Mouse (Mus musculus) kidney, embryonic 14.5 days (tissue): Measurements from ENCODE around the gene Lrba. TPM values are rescaled to one million over a fixed set of nuclear protein-coding genes. Genes with fewer than 3 reads are reported as not detected.

Source experiments
- ATAC-seq: fragments of 200-750 bp; cut with Nextera tagmentation; 2 replicates; pipeline ENCODE4 v1.8.0; 2017; ENCODE audit warnings: moderate number of reproducible peaks, mild to moderate bottlenecking, moderate TSS enrichment, moderate library complexity; ENCODE audit not compliant: low FRiP score, low TSS enrichment
- H3K27ac ChIP-seq: fragments of 300-500 bp; sonication (generic); 2 replicates; pipeline ENCODE4 v1.5.1; 2014; ENCODE audit warnings: low read depth, mild to moderate bottlenecking, low read length, moderate library complexity, mixed read lengths
- H3K27me3 ChIP-seq: fragments of 300-500 bp; sonication (generic); 2 replicates; pipeline ENCODE4 v1.6.1; 2014; ENCODE audit warnings: mild to moderate bottlenecking, low read length; ENCODE audit not compliant: control insufficient read depth, insufficient read depth
- H3K36me3 ChIP-seq: fragments of 300-500 bp; sonication (generic); 2 replicates; pipeline ENCODE4 v1.6.1; 2014; ENCODE audit warnings: low read length, mixed read lengths; ENCODE audit not compliant: control insufficient read depth, insufficient read depth
- H3K4me1 ChIP-seq: fragments of 300-500 bp; sonication (generic); 2 replicates; pipeline ENCODE4 v1.6.1; 2014; ENCODE audit warnings: low read length, mixed read lengths; ENCODE audit not compliant: control insufficient read depth, insufficient read depth
- H3K4me2 ChIP-seq: fragments of 300-500 bp; sonication (generic); replicated peaks from 2 replicates; pipeline ENCODE4 v1.6.1; 2014; ENCODE audit warnings: low read depth, mild to moderate bottlenecking, low read length
- H3K4me3 ChIP-seq: fragments of 300-500 bp; sonication (generic); 2 replicates; pipeline ENCODE4 v1.5.1; 2014; ENCODE audit warnings: mild to moderate bottlenecking, low read length
- H3K9ac ChIP-seq: fragments of 300-500 bp; sonication (generic); 2 replicates; pipeline ENCODE4 v1.6.1; 2014; ENCODE audit warnings: low read depth, mild to moderate bottlenecking, low read length, moderate library complexity
- H3K9me3 ChIP-seq: fragments of 300-500 bp; sonication (generic); 2 replicates; pipeline ENCODE4 v1.6.1; 2016; ENCODE audit warnings: low read length; ENCODE audit not compliant: control insufficient read depth
- WGBS: fragments of 180-500 bp; shearing (Covaris S2); extraction: QIAGEN DNeasy Blood & Tissue Kit; methylation state at CpG from one replicate; pipeline ENCODE4 v1.1.7; 2014; 5-methylcytosine and 5-hydroxymethylcytosine counted together
- polyA plus RNA-seq: library from polyadenylated mRNA; unstranded; fragments of >200 nt; fragmentation: Nextera tagmentation; extraction: Ambion mirVana; gene quantifications from 2 replicates; pipeline ENCODE4 v1.2.1, GENCODE M21; 2014

The Lrba gene
- polyA plus RNA-seq, 1 experiment from 2014 or later = 13.4 TPM

- H3K27me3 ChIP-seq = no peaks in the 10 kb centered on the region
- H3K27ac ChIP-seq = no peak overlapping the region
- H3K4me1 ChIP-seq = no peaks in the 10 kb centered on the region
- ATAC-seq = no peak
- H3K4me3 ChIP-seq = no peak overlapping the region
- no peaks in the 10 kb centered on the region for H3K9me3 ChIP-seq
- H3K9ac ChIP-seq = no peak overlapping the region
- H3K36me3 ChIP-seq = no peaks in the 10 kb centered on the region
- H3K4me2 ChIP-seq = no peak overlapping the region
Observed at GRCm38 (mm10) chr3:86641796-86642195, 417.3 kb downstream of the Lrba start.

- Histone ChIP-seq H3K27me3 (no peaks in the 10 kb centered on the region), H3K9ac (no peak overlapping the region), H3K4me2 (no peak overlapping the region), H3K9me3 (no peaks in the 10 kb centered on the region), H3K27ac (no peak overlapping the region), H3K36me3 (no peaks in the 10 kb centered on the region), H3K4me1 (no peaks in the 10 kb centered on the region), H3K4me3 (no peak overlapping the region)
- 57% methylated on average over 2 of the region's 2 CpGs for whole genome bisulfite sequencing
- no peak for ATAC-seq
Observed at GRCm38 (mm10) chr3:86646771-86647170, 422.3 kb downstream of the Lrba start.

GRCm38 (mm10) chr3:86651006-86651405, 426.5 kb downstream of the Lrba start:
- H3K27me3 ChIP-seq = no peaks in the 10 kb centered on the region
- no peaks in the 10 kb centered on the region for H3K4me1 ChIP-seq
- WGBS = 73% methylated on average over 3 of the region's 3 CpGs
- ATAC-seq = no peak
- H3K4me3 ChIP-seq = no peak overlapping the region
- H3K4me2 ChIP-seq = no peak overlapping the region
- no peak overlapping the region for H3K27ac ChIP-seq
- no peak overlapping the region for H3K9ac ChIP-seq
- no peaks in the 10 kb centered on the region for H3K36me3 ChIP-seq
- no peaks in the 10 kb centered on the region for H3K9me3 ChIP-seq

DNA sequence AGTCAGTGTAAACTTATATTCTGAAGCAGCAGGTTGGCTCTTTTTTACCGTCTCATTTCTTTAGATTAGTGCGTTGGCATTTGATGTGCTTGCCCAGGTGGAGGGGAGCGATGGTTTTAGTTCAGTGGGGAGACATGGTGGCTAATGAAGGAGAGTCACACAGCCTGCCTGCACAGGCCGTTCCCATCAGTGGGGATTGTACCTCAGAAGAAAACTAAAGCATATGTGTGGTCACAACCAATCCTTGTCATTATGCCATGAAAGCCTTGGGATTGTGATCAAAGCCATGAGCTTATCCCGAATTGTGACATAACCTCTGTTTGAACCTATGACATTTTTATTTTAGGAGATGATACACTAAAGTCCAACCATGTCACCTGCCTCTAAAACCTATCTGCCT, 434.8 kb downstream of the Lrba start:
- Histone ChIP-seq H3K4me3 (no peak overlapping the region), H3K36me3 (no peaks in the 10 kb centered on the region), H3K27ac (no peak overlapping the region), H3K4me1 (no peaks in the 10 kb centered on the region), H3K9me3 (no peaks in the 10 kb centered on the region), H3K27me3 (no peaks in the 10 kb centered on the region), H3K9ac (no peak overlapping the region), H3K4me2 (no peak overlapping the region)
- no peak for ATAC-seq
- WGBS = 83% methylated on average over 5 of the region's 5 CpGs

GRCm38 (mm10) chr3:86664399-86664798, 439.9 kb downstream of the Lrba start:
- 41% methylated on average over 3 of the region's 3 CpGs for WGBS
- H3K4me1 ChIP-seq = no peaks in the 10 kb centered on the region
- no peak for ATAC-seq
- no peaks in the 10 kb centered on the region for H3K27me3 ChIP-seq
- H3K9ac ChIP-seq = no peak overlapping the region
- no peak overlapping the region for H3K4me3 ChIP-seq
- no peak overlapping the region for H3K4me2 ChIP-seq
- H3K27ac ChIP-seq = no peak overlapping the region
- no peaks in the 10 kb centered on the region for H3K9me3 ChIP-seq
- H3K36me3 ChIP-seq = no peaks in the 10 kb centered on the region

DNA sequence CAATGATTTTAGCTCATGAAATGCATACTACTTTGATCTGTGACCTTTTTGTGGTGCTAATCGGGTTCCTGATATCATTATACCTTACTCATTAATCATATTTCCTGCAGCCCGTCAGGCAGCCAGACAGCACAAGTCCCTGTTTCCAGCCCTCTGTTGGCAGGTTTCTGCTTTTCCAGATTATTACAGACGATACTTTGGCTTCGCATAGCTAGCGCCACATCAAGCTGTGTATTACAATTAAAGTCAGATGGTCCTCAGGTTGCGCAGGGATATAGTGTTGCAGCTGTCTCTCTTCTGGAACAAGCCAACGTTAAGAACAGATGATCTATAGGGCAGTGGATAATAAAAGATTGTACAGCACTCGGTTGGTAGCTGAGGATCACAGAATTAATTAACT, 443.7 kb downstream of the Lrba start:
- WGBS = 54% methylated on average over 8 of the region's 8 CpGs
- Histone ChIP-seq H3K27ac (no peak overlapping the region), H3K4me1 (no peaks in the 10 kb centered on the region), H3K36me3 (no peaks in the 10 kb centered on the region), H3K9me3 (no peaks in the 10 kb centered on the region), H3K9ac (no peak overlapping the region), H3K4me3 (no peak overlapping the region), H3K27me3 (no peaks in the 10 kb centered on the region), H3K4me2 (no peak overlapping the region)
- no peak for ATAC-seq

GRCm38 (mm10) chr3:86677573-86678155, 453.2 kb downstream of the Lrba start:
- Histone ChIP-seq H3K27me3 (no peaks in the 10 kb centered on the region), H3K9me3 (no peaks in the 10 kb centered on the region), H3K36me3 (no peaks in the 10 kb centered on the region), H3K4me3 (no peak overlapping the region), H3K9ac (no peak overlapping the region), H3K4me2 (no peak overlapping the region), H3K4me1 (no peaks in the 10 kb centered on the region), H3K27ac (no peak overlapping the region)
- ATAC-seq = no peak
- WGBS = 75% methylated on average over 2 of the region's 2 CpGs

DNA sequence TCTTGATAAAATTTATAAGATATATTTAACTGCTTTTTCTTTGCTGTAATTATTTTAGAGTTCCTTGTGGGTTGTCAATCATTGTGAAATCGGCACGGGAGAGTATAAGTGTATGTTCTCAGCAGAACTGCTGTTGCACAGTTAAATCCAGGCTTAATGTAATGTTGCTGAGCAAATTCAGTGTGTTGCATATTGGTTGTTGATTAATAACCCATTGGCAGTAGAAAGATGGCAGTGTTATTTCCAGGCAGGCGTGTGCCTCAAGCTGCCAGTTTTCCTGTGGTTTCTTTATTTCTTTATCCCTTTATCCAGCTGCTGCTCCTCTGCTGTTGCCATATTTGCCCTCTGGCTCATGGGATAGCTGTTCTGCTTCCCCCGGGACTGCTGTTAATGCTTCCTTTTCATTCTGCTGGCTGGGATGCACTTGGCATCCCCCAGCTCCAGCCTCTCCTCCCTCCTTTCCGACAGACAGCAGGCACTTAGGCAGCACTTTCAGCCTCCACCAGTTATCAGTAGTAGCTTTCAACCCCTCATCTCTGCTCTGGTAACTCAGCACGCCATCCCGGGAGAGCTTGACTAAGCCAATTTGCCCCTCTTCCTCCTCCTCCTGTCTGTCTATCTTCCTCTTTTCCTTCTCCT, 463.2 kb downstream of the Lrba start:
- Histone ChIP-seq H3K4me1 (no peaks in the 10 kb centered on the region), H3K27me3 (no peaks in the 10 kb centered on the region), H3K9me3 (no peaks in the 10 kb centered on the region), H3K36me3 (no peaks in the 10 kb centered on the region), H3K4me2 (no peak overlapping the region), H3K9ac (no peak overlapping the region), H3K27ac (no peak overlapping the region), H3K4me3 (no peak overlapping the region)
- no peak for ATAC-seq
- WGBS = 50% methylated on average over 7 of the region's 7 CpGs

DNA sequence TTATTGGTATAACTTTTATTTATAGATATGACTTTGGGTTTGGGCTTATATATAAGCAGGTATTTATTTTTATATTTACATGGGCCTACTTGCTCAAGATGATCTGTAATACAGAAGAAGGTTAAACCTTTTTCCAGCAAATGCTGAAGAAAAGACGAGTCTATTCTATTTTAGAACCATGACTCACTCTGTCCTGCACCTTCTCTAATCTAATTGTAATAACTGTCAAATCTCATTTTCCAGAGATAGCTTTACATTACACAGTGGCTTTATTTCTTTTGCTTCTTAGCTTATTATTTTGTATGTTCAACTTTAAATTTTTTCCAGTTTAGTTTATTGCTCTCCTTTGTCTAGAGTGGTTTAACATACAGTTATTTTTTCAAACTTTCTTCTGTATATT, 464.0 kb downstream of the Lrba start:
- no peak for ATAC-seq

More for the DNA sequence above, 464.0 kb downstream of the Lrba start:
- Histone ChIP-seq H3K4me2 (no peak overlapping the region), H3K4me1 (no peaks in the 10 kb centered on the region), H3K9ac (no peak overlapping the region), H3K27ac (no peak overlapping the region), H3K9me3 (no peaks in the 10 kb centered on the region), H3K27me3 (no peaks in the 10 kb centered on the region), H3K36me3 (no peaks in the 10 kb centered on the region), H3K4me3 (no peak overlapping the region)
- WGBS = 68% methylated on average over 1 of the region's 1 CpGs
